Mouse (Mus musculus): ENCODE measurements around the gene Klk1b26. TPM values are rescaled to one million over a fixed set of nuclear protein-coding genes. Genes with fewer than 3 reads are reported as not detected.
"Not testable (repeated sequence)": the region's sequence is repeated elsewhere in the genome, so short reads cannot be mapped to it uniquely, and the experiment has no call there.

Klk1b26 gene
- not detected in 2 replicates for polyA plus RNA-seq (2015; fragmentation: Nextera tagmentation; extraction: Ambion mirVana)

DNA sequence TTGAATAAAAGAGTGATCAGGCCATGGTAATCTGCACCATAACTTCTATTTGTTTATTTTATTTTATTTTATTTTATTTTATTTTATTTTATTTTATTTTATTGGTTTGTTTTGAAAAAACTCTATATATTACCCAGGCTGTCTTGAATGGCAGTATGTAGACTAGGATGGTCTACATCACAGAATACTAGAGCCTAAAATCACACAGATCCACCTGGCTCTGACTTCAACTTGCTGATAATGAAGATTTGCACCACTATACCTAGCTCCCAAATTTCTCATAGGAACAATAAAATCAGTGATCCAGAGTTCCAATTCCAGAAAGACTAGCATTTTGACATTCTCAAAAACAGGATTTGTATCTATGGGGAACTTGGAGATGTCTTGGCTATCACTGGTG, at the start of gene Klk1b26:
Gene Klk1b26, plus strand, starts transcription at position 301 of the 400 bp plus-strand sequence.
- H3K4me2 ChIP-seq (replicated peaks); H3K27me3 ChIP-seq (replicated peaks); H3K9ac ChIP-seq; H3K4me1 ChIP-seq (replicated peaks); H3K4me3 ChIP-seq (replicated peaks); H3K27ac ChIP-seq; H3K36me3 ChIP-seq; ATAC-seq; H3K9me3 ChIP-seq: not testable (repeated sequence)

DNA sequence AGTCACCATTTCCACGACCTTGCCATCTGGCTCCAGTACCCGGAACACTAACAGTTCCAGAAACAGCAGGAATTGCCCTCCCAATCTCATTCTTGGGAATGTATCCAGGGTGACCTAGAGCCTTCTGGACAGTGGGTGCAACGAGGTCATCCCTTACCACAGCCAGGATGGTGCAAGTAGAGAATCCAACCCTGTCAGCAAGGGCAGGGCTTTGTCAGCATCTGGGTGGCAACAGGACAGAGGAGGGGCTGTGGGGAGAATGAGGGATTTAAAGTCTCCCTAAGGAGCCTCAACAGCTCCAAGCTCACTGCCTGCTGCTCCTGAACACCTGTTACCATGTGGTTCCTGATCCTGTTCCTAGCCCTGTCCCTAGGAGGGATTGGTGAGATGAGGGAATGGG, 45.5 kb upstream of the Klk1b26 start, which contains the start of gene Klk1b1:
Gene Klk1b1, plus strand, starts transcription at position 301 of the 400 bp plus-strand sequence.
- H3K27me3 ChIP-seq (replicated peaks): no peaks in the 10 kb centered on the region
- no peak within 1 kb of the TSS for H3K4me3 ChIP-seq (replicated peaks)
- no peaks in the 10 kb centered on the region for H3K9me3 ChIP-seq
- no peaks in the 10 kb centered on the region for H3K36me3 ChIP-seq
- H3K4me2 ChIP-seq (replicated peaks): no peak within 1 kb of the TSS
- ATAC-seq: no peak
- H3K9ac ChIP-seq: no peak within 1 kb of the TSS
- H3K4me1 ChIP-seq (replicated peaks): no peaks in the 10 kb centered on the region
- no peak within 1 kb of the TSS for H3K27ac ChIP-seq
- 62% methylated on average over 3 of the region's 3 CpGs for WGBS

DNA sequence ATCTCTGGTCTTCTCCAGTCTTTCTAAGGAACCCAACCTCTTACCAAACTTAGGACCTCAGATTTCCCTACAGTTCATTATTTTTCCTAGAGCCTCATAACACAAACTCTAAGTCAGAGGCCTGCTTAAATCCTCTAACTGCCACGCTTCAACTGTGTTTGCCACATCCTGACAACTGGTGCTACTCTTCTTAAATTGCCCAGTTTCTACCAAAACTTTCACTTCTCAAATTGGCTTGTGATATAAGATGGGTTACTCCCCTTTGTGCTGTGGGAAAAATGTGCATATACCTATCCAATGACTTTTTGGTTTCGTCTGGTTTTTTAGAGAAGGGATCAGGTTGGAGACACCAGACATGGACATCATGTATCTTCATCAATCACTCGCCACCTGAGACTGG, 44.9 kb upstream of the Klk1b26 start:
- H3K9me3 ChIP-seq: no peaks in the 10 kb centered on the region
- WGBS: 82% methylated on average over 3 of the region's 3 CpGs
- no peaks in the 10 kb centered on the region for H3K4me1 ChIP-seq (replicated peaks)
- no peak overlapping the region for H3K4me3 ChIP-seq (replicated peaks)
- no peaks in the 10 kb centered on the region for H3K36me3 ChIP-seq
- no peak overlapping the region for H3K27ac ChIP-seq
- no peak overlapping the region for H3K4me2 ChIP-seq (replicated peaks)
- H3K9ac ChIP-seq: no peak overlapping the region
- ATAC-seq: no peak
- H3K27me3 ChIP-seq (replicated peaks): no peaks in the 10 kb centered on the region

DNA sequence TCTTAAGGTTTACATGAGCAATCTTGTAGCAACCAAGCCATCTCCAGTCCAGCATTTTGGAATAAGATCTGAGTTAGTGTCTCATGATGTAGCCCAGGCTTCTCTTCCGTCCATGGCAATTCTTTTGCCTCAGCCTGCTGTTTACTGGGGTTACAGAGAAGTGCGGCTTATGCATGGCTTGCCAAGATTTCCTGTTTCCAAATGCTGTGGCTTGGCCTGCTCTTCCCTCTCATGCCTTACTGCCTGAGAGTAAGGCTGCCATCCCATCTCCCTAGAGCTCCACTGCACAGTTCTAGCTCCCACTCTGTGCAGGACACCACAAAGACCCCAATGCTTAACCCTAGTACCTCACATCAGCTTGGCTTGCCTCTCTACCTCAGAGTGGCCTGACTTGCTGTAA, 44.4 kb upstream of the Klk1b26 start:
- no peaks in the 10 kb centered on the region for H3K9me3 ChIP-seq
- 87% methylated on average over 2 of the region's 2 CpGs for WGBS
- no peak for ATAC-seq
- no peak overlapping the region for H3K27ac ChIP-seq
- H3K27me3 ChIP-seq (replicated peaks): no peaks in the 10 kb centered on the region
- H3K4me1 ChIP-seq (replicated peaks): no peaks in the 10 kb centered on the region
- no peaks in the 10 kb centered on the region for H3K36me3 ChIP-seq
- H3K9ac ChIP-seq: no peak overlapping the region
- no peak overlapping the region for H3K4me3 ChIP-seq (replicated peaks)
- H3K4me2 ChIP-seq (replicated peaks): no peak overlapping the region

DNA sequence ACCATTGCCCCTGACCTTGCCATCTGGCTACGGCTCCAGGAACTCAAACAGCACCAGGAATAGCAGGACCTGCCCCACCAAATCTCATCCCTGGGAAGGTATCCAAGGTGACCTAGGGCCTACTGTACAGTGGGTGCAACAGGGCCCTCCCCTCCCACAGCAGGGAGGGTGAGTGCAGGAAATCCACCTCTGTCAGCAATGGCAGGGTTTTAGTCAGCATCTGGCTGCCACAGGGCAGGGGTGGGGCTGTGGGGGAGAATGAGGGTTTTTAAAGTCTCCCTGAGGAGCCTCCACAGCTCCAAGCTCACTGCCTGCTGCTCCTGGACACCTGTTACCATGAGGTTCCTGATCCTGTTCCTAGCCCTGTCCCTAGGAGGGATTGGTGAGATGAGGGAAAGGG, 36.2 kb upstream of the Klk1b26 start, which contains the start of gene Klk1b9:
Gene Klk1b9, plus strand, starts transcription at position 301 of the 400 bp plus-strand sequence.
- 76% methylated on average over 1 of the region's 1 CpGs for WGBS

DNA sequence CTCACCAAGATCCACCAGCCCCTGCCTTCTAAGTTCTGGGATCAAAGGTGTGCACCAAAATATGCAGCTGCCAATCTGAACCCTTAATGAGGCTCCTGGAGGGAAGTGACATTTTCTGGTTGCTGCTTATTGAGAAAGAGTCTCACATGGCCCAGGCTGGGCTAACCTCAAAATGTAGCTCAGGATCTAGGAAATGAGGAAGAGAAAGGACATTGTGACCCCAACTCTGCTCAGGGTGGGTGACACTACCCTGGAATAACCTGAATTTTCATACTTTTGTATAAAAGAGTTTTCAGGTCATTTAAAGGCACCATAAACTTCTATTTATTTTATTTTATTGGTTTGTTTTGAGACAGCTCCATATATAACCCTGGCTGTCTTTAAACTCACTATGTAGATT, 26.3 kb upstream of the Klk1b26 start:
- no peak overlapping the region for H3K4me2 ChIP-seq (replicated peaks)
- no peaks in the 10 kb centered on the region for H3K4me1 ChIP-seq (replicated peaks)
- no peaks in the 10 kb centered on the region for H3K9me3 ChIP-seq
- ATAC-seq: no peak
- H3K27me3 ChIP-seq (replicated peaks): no peaks in the 10 kb centered on the region
- H3K4me3 ChIP-seq (replicated peaks): no peak overlapping the region
- H3K36me3 ChIP-seq: no peaks in the 10 kb centered on the region
- H3K9ac ChIP-seq: no peak overlapping the region
- H3K27ac ChIP-seq: no peak overlapping the region

More for the DNA sequence above, 36.2 kb upstream of the Klk1b26 start, which contains the start of gene Klk1b9:
- not testable (repeated sequence) for H3K27me3 ChIP-seq (replicated peaks); H3K9me3 ChIP-seq; H3K4me1 ChIP-seq (replicated peaks); ATAC-seq; H3K4me3 ChIP-seq (replicated peaks); H3K4me2 ChIP-seq (replicated peaks); H3K9ac ChIP-seq; H3K27ac ChIP-seq; H3K36me3 ChIP-seq

DNA sequence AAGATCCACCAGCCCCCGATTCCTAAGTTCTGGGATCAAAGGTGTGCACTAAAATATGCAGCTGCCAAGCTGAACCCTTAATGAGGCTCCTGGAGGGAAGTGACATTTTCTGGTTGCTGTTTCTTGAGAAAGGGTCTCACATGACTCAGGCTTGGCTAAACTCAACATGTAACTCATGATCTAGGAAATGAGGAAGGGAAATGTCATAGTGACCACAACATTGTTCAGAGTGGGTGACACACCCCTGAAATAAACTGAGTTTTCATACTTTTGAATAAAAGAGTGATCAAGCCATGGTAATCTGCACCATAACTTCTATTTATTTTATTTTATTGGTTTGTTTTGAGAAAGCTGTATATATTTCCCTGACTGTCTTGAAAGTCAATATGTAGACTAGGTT, 17.1 kb upstream of the Klk1b26 start:
- H3K9ac ChIP-seq; H3K4me1 ChIP-seq (replicated peaks); ATAC-seq; H3K4me2 ChIP-seq (replicated peaks); H3K27me3 ChIP-seq (replicated peaks); H3K36me3 ChIP-seq; H3K27ac ChIP-seq; H3K4me3 ChIP-seq (replicated peaks); H3K9me3 ChIP-seq: not testable (repeated sequence)
- WGBS: 71% methylated on average over 1 of the region's 1 CpGs

DNA sequence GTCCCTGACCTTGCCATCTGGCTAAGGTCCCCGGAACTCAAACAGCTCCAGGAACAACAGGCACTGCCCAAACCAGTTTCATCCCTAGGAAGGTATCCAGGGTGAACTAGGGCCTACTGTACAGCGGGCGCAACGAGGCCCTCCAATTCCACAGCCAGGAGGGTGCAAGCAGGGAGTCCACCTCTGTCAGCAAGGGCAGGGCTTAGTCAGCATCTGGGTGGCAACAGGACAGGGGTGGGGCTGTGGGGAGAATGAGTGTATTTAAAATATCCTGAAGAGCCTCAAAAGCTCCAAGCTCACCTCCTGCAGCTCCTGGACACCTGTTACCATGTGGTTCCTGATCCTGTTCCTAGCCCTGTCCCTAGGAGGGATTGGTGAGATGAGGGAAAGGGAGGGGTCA, 16.4 kb upstream of the Klk1b26 start, which contains the start of gene Klk1b11:
Gene Klk1b11, plus strand, starts transcription at position 301 of the 400 bp plus-strand sequence.
- not testable (repeated sequence) for H3K27ac ChIP-seq; H3K36me3 ChIP-seq; ATAC-seq; H3K9me3 ChIP-seq; H3K4me3 ChIP-seq (replicated peaks); H3K4me2 ChIP-seq (replicated peaks); H3K9ac ChIP-seq; H3K4me1 ChIP-seq (replicated peaks); H3K27me3 ChIP-seq (replicated peaks)
- 84% methylated on average over 4 of the region's 4 CpGs for WGBS

DNA sequence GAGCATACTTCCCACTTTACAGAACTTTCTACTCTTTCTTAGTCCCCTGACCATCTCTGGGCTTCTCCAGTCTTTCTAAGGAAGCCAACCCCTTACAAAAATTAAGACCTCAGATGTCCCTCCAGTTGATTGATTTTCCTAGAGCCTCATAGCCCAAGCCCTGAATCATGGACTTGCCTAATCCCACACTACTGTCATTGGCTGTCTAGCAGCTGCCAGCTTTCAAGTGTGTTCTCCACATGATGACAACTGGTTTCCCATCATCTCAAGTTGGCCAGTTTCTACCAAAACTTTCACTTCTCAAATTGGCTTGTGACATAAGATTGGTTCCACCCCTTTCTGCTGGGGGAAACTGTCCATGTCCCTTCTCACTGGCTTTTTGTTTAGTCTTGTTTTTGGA, 7.1 kb upstream of the Klk1b26 start:
- Histone ChIP-seq H3K9ac (no peak overlapping the region), H3K27me3 (replicated peaks) (no peaks in the 10 kb centered on the region), H3K27ac (no peak overlapping the region), H3K9me3 (no peaks in the 10 kb centered on the region), H3K36me3 (no peaks in the 10 kb centered on the region), H3K4me3 (replicated peaks) (no peak overlapping the region), H3K4me2 (replicated peaks) (no peak overlapping the region), H3K4me1 (replicated peaks) (no peaks in the 10 kb centered on the region)
- no peak for ATAC-seq

DNA sequence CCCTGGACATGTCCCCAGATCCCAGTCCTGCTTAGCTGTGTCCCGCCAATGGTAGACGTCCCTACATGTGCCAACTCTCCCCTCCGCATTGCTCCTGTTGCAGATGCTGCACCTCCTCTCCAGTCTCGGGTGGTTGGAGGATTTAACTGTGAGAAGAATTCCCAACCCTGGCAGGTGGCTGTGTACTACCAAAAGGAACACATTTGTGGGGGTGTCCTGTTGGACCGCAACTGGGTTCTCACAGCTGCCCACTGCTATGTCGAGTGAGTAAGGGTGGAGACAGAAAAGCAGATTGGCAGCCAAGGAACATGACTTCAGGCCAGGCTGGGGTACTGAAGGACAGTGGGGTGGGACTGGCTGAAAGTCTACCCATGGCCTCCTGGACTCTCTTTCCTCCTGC, 2.7 kb downstream of the Klk1b26 start:
- not testable (repeated sequence) for H3K27me3 ChIP-seq (replicated peaks); H3K9ac ChIP-seq; H3K36me3 ChIP-seq; H3K4me2 ChIP-seq (replicated peaks); H3K4me3 ChIP-seq (replicated peaks); H3K9me3 ChIP-seq; ATAC-seq; H3K27ac ChIP-seq; H3K4me1 ChIP-seq (replicated peaks)
- 85% methylated on average over 6 of the region's 6 CpGs for WGBS

DNA sequence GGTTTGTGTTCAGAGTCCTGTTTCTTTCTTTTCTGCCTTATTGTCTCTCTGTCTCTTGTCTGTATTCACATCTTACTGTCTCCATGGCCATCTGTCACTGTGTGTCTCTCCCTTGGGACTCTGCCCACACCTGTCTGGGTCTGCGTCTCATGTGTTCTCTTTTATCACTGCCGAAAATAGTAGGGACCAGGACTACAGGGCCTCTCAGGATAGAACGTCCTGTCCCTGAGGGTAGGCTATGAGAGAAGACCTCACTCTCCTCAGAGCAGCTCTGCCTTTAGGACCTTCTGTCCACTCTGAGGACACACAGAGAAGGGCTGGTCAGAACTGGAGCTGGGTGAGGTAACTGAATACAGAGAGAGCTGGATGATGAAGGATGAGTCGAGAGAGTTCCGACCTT, 3.1 kb downstream of the Klk1b26 start:
- WGBS: 81% methylated on average over 5 of the region's 5 CpGs
- ATAC-seq: no peak
- no peaks in the 10 kb centered on the region for H3K36me3 ChIP-seq

DNA sequence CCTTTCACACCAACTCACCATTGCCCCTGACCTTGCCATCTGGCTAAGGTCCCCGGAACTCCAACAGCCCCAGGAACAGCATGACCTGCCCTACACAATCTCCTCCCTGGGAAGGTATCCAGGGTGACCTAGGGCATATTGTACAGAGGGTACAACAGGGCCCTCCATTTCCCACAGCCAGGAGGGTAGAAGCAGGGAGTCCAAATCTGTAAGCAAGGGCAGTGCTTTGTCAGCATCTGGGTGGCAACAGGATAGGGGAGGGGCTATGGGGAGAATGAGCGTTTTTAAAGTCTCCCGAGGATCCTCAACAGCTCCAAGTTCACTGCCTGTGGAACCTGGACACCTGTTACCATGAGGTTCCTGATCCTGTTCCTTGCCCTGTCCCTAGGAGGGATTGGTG, 40.0 kb downstream of the Klk1b26 start, which contains the start of gene Klk1b27:
Gene Klk1b27, plus strand, starts transcription at position 301 of the 400 bp plus-strand sequence.
- not testable (repeated sequence) for H3K36me3 ChIP-seq; H3K27ac ChIP-seq; H3K9ac ChIP-seq; ATAC-seq; H3K4me3 ChIP-seq (replicated peaks); H3K4me1 ChIP-seq (replicated peaks); H3K9me3 ChIP-seq; H3K27me3 ChIP-seq (replicated peaks); H3K4me2 ChIP-seq (replicated peaks)
- WGBS: 67% methylated on average over 3 of the region's 3 CpGs

More for the DNA sequence above, 3.1 kb downstream of the Klk1b26 start:
- Histone ChIP-seq H3K9ac (no peak overlapping the region), H3K27me3 (replicated peaks) (no peaks in the 10 kb centered on the region), H3K4me3 (replicated peaks) (no peak overlapping the region), H3K27ac (no peak overlapping the region), H3K9me3 (no peaks in the 10 kb centered on the region), H3K4me1 (replicated peaks) (no peaks in the 10 kb centered on the region), H3K4me2 (replicated peaks) (no peak overlapping the region)
